Comparison of ENCODE assay signal across 26 mouse cellular contexts in genomic region chr4:155738262-155738661, GRCm38 (mm10). TPM values are rescaled to one million over a fixed set of nuclear protein-coding genes. Genes with fewer than 3 reads are reported as not detected.
DNase-seq lines count a peak whose midpoint lies in the region; ATAC-seq and TF ChIP-seq lines count a peak whose summit lies in the region.
"Had no signal": no experiment of that assay in that cellular context is flagged by ENCODE, and none has a peak within 500 bp of the region (broad histone marks: within the 10 kb centered on the region; RNA-seq: fewer than 3 reads in every experiment).

No protein-coding gene starts in this region.

- no peak overlapping the region for H3K4me3 ChIP-seq in cerebellum, adult 2 months (replicated peaks; ENCODE audit: insufficient read depth, low read depth, low read length)
- no peak overlapping the region for H3K4me3 ChIP-seq in hindbrain, embryonic 13.5 days
- no peak overlapping the region for H3K4me3 ChIP-seq in hindbrain, embryonic 14.5 days (replicated peaks; ENCODE audit: low read length)
- no peak overlapping the region for H3K4me3 ChIP-seq in liver, embryonic 13.5 days (replicated peaks)
- H3K4me3 ChIP-seq in liver, embryonic 11.5 days (ENCODE audit: low read depth, low read length) = no peak overlapping the region
- H3K4me3 ChIP-seq: embryonic facial prominence, embryonic 12.5 days; heart, embryonic 10.5 days; heart, embryonic 15.5 days; lung, embryonic 15.5 days; myocyte; neural tube, embryonic 12.5 days had no signal

- no peaks in the 10 kb centered on the region for H3K9me3 ChIP-seq in hindbrain, embryonic 13.5 days
- H3K9me3 ChIP-seq in hindbrain, embryonic 14.5 days (ENCODE audit: control insufficient read depth, low read length) = no peaks in the 10 kb centered on the region
- no peaks in the 10 kb centered on the region for H3K9me3 ChIP-seq in liver, embryonic 13.5 days (replicated peaks)
- H3K9me3 ChIP-seq in liver, embryonic 11.5 days (ENCODE audit: control insufficient read depth, low read length) = no peaks in the 10 kb centered on the region
- H3K9me3 ChIP-seq: embryonic facial prominence, embryonic 12.5 days; heart, embryonic 10.5 days; heart, embryonic 15.5 days; lung, embryonic 15.5 days; neural tube, embryonic 12.5 days had no signal

- ATAC-seq in hindbrain, embryonic 13.5 days (ENCODE audit: low FRiP score) = no peak
- no peak for ATAC-seq in hindbrain, embryonic 14.5 days (ENCODE audit: low FRiP score)
- ATAC-seq in liver, embryonic 13.5 days (ENCODE audit: low read depth) = no peak
- no peak for ATAC-seq in liver, embryonic 11.5 days (replicated peaks; ENCODE audit: low FRiP score)
- ATAC-seq: forebrain, embryonic 16.5 days; intestine, embryonic 16.5 days had no signal

- TF ChIP-seq CTCF in cerebellum, adult 2 months (IDR thresholded peaks at IDR 0.05; ENCODE audit: borderline replicate concordance, insufficient read depth, low read depth, low read length) = no peak

- H3K9ac ChIP-seq in hindbrain, embryonic 13.5 days = 0 out of 2 replicates have a peak overlapping the region, but pooled peaks have one; percentile 24
- H3K9ac ChIP-seq in hindbrain, embryonic 14.5 days = no peak overlapping the region
- H3K9ac ChIP-seq in liver, embryonic 13.5 days = no peak overlapping the region
- no peak overlapping the region for H3K9ac ChIP-seq in liver, embryonic 11.5 days (ENCODE audit: low read depth, low read length)
- H3K9ac ChIP-seq: embryonic facial prominence, embryonic 12.5 days; heart, embryonic 15.5 days; lung, embryonic 15.5 days; neural tube, embryonic 12.5 days had no signal

- no peak for TF ChIP-seq POLR2A in cerebellum, adult 2 months (IDR thresholded peaks at IDR 0.05; ENCODE audit: borderline replicate concordance, insufficient read depth, low read length)

- DNase-seq in cerebellum, adult 2 months = no peak
- DNase-seq in cerebellum, adult 11-12 months = no peak
- DNase-seq in hindbrain, embryonic 14.5 days (ENCODE audit: low spot score) = no peak
- DNase-seq in liver, embryonic 13.5 days = no peak
- DNase-seq in liver, embryonic 11.5 days (ENCODE audit: low spot score) = no peak
- DNase-seq in right cerebral cortex, postnatal 36 days (ENCODE audit: low spot score in 2 of 2) = peak; percentile 54 to 77
- no peak for DNase-seq in MN1 (ENCODE audit: low spot score)
- DNase-seq: adrenal gland, postnatal 10 days; cerebellum, adult 18-20 months; gastrocnemius, postnatal 10 days; kidney, adult 8-10 months; kidney, postnatal 14 days; layer of hippocampus, adult 9-11 months; liver; thymus, postnatal 4 days had no signal

- no peak overlapping the region for H3K4me2 ChIP-seq in hindbrain, embryonic 13.5 days
- H3K4me2 ChIP-seq in hindbrain, embryonic 14.5 days (replicated peaks) = no peak overlapping the region
- H3K4me2 ChIP-seq in liver, embryonic 13.5 days = no peak overlapping the region
- no peak overlapping the region for H3K4me2 ChIP-seq in liver, embryonic 11.5 days
- H3K4me2 ChIP-seq: embryonic facial prominence, embryonic 12.5 days; heart, embryonic 15.5 days; lung, embryonic 15.5 days; midbrain, embryonic 11.5 days; neural tube, embryonic 12.5 days had no signal

- no peaks in the 10 kb centered on the region for H3K27me3 ChIP-seq in cerebellum, adult 2 months (ENCODE audit: control insufficient read depth, insufficient read depth, low read length)
- no peaks in the 10 kb centered on the region for H3K27me3 ChIP-seq in hindbrain, embryonic 13.5 days
- no peaks in the 10 kb centered on the region for H3K27me3 ChIP-seq in hindbrain, embryonic 14.5 days (ENCODE audit: control insufficient read depth, insufficient read depth, low read length)
- no peaks in the 10 kb centered on the region for H3K27me3 ChIP-seq in liver, embryonic 13.5 days
- no peaks in the 10 kb centered on the region for H3K27me3 ChIP-seq in liver, embryonic 11.5 days (replicated peaks; ENCODE audit: control insufficient read depth, insufficient read depth, low read length)
- H3K27me3 ChIP-seq: CH12.LX; embryonic facial prominence, embryonic 12.5 days; heart, embryonic 15.5 days; lung, embryonic 15.5 days; neural tube, embryonic 12.5 days had no signal

- H3K4me1 ChIP-seq in cerebellum, adult 2 months (ENCODE audit: control insufficient read depth, insufficient read depth, low read length) = peaks cover 55% of the 10 kb centered on the region
- peaks cover 39% of the 10 kb centered on the region for H3K4me1 ChIP-seq in hindbrain, embryonic 13.5 days (replicated peaks)
- peaks cover 24% of the 10 kb centered on the region for H3K4me1 ChIP-seq in hindbrain, embryonic 14.5 days (replicated peaks; ENCODE audit: control insufficient read depth, insufficient read depth, low read length)
- peaks cover 28% of the 10 kb centered on the region for H3K4me1 ChIP-seq in liver, embryonic 13.5 days (replicated peaks)
- H3K4me1 ChIP-seq in liver, embryonic 11.5 days (replicated peaks; ENCODE audit: control insufficient read depth, insufficient read depth, low read length) = peaks cover 16% of the 10 kb centered on the region

- peak overlapping the region; percentile 32 for H3K27ac ChIP-seq in cerebellum, adult 2 months (ENCODE audit: insufficient read depth, low read length)
- no peak overlapping the region for H3K27ac ChIP-seq in hindbrain, embryonic 13.5 days
- no peak overlapping the region for H3K27ac ChIP-seq in hindbrain, embryonic 14.5 days
- H3K27ac ChIP-seq in liver, embryonic 13.5 days = peak overlapping the region; percentile 25; the same call in 1 of the 2 replicates
- no peak overlapping the region for H3K27ac ChIP-seq in liver, embryonic 11.5 days (ENCODE audit: low read depth, low read length)
- H3K27ac ChIP-seq: embryonic facial prominence, embryonic 12.5 days; heart, embryonic 10.5 days; heart, embryonic 15.5 days; lung, embryonic 15.5 days; neural tube, embryonic 12.5 days had no signal

- H3K36me3 ChIP-seq in hindbrain, embryonic 13.5 days = peaks cover 63% of the 10 kb centered on the region
- peaks cover 64% of the 10 kb centered on the region for H3K36me3 ChIP-seq in hindbrain, embryonic 14.5 days (replicated peaks; ENCODE audit: control insufficient read depth, insufficient read depth)
- peaks cover 41% of the 10 kb centered on the region for H3K36me3 ChIP-seq in liver, embryonic 13.5 days
- H3K36me3 ChIP-seq in liver, embryonic 11.5 days (ENCODE audit: control insufficient read depth, insufficient read depth, low read length) = peaks cover 25% of the 10 kb centered on the region

- 13% methylated on average over 8 of the region's 8 CpGs for WGBS in cerebellum, adult 2 months
- 72% methylated on average over 8 of the region's 8 CpGs for WGBS in hindbrain, embryonic 13.5 days
- WGBS in hindbrain, embryonic 14.5 days = 72% methylated on average over 8 of the region's 8 CpGs
- 49% methylated on average over 8 of the region's 8 CpGs for WGBS in liver, embryonic 13.5 days (ENCODE audit: insufficient replicate concordance)
- WGBS in liver, embryonic 11.5 days = 64% methylated on average over 8 of the region's 8 CpGs

RNA-seq across cellular contexts. Expression of gene Tmem240, which starts 3.7 kb away (rescaled TPM):
- 123 and 133 TPM in 2 replicates for polyA plus RNA-seq in cerebellum, adult 2 months (2012; rRNA removed)
- 11.6 and 12.0 TPM in 2 replicates for polyA plus RNA-seq in hindbrain, embryonic 13.5 days (2015; fragmentation: Nextera tagmentation; extraction: Ambion mirVana)
- polyA plus RNA-seq in hindbrain, embryonic 14.5 days (2014; fragmentation: Nextera tagmentation; extraction: Ambion mirVana) = 8.8 and 9.3 TPM in 2 replicates
- polyA plus RNA-seq in liver, embryonic 13.5 days (2015; fragmentation: Nextera tagmentation; extraction: Ambion mirVana) = 0.07 and 0.18 TPM in 2 replicates
- 0.69 and 0.70 TPM in 2 replicates for polyA plus RNA-seq in liver, embryonic 11.5 days (2014; fragmentation: Nextera tagmentation; extraction: Ambion mirVana)

RNA-seq across cellular contexts. Expression of gene Atad3a, which starts 22.6 kb away (rescaled TPM):
- polyA plus RNA-seq in cerebellum, adult 2 months (2012; rRNA removed) = 114 and 123 TPM in 2 replicates
- polyA plus RNA-seq in hindbrain, embryonic 13.5 days (2015; fragmentation: Nextera tagmentation; extraction: Ambion mirVana) = 78.1 and 82.3 TPM in 2 replicates
- 73.0 and 82.2 TPM in 2 replicates for polyA plus RNA-seq in hindbrain, embryonic 14.5 days (2014; fragmentation: Nextera tagmentation; extraction: Ambion mirVana)
- polyA plus RNA-seq in liver, embryonic 13.5 days (2015; fragmentation: Nextera tagmentation; extraction: Ambion mirVana) = 73.2 and 75.6 TPM in 2 replicates
- 156 and 161 TPM in 2 replicates for polyA plus RNA-seq in liver, embryonic 11.5 days (2014; fragmentation: Nextera tagmentation; extraction: Ambion mirVana)

RNA-seq across cellular contexts. Expression of gene Ssu72, which starts 33.7 kb away (rescaled TPM):
- polyA plus RNA-seq in cerebellum, adult 2 months (2012; rRNA removed) = 141 and 152 TPM in 2 replicates
- polyA plus RNA-seq in hindbrain, embryonic 13.5 days (2015; fragmentation: Nextera tagmentation; extraction: Ambion mirVana) = 171 and 177 TPM in 2 replicates
- polyA plus RNA-seq in hindbrain, embryonic 14.5 days (2014; fragmentation: Nextera tagmentation; extraction: Ambion mirVana) = 164 and 169 TPM in 2 replicates
- polyA plus RNA-seq in liver, embryonic 13.5 days (2015; fragmentation: Nextera tagmentation; extraction: Ambion mirVana) = 77.7 TPM in 2 replicates
- 122 and 125 TPM in 2 replicates for polyA plus RNA-seq in liver, embryonic 11.5 days (2014; fragmentation: Nextera tagmentation; extraction: Ambion mirVana)

RNA-seq across cellular contexts. Expression of gene Vwa1, which starts 36.2 kb away (rescaled TPM):
- 33.8 and 35.4 TPM in 2 replicates for polyA plus RNA-seq in cerebellum, adult 2 months (2012; rRNA removed)
- polyA plus RNA-seq in hindbrain, embryonic 13.5 days (2015; fragmentation: Nextera tagmentation; extraction: Ambion mirVana) = 23.2 and 24.4 TPM in 2 replicates
- 24.7 and 27.6 TPM in 2 replicates for polyA plus RNA-seq in hindbrain, embryonic 14.5 days (2014; fragmentation: Nextera tagmentation; extraction: Ambion mirVana)
- polyA plus RNA-seq in liver, embryonic 13.5 days (2015; fragmentation: Nextera tagmentation; extraction: Ambion mirVana) = 0.43 and 0.45 TPM in 2 replicates
- polyA plus RNA-seq in liver, embryonic 11.5 days (2014; fragmentation: Nextera tagmentation; extraction: Ambion mirVana) = 1.2 and 1.3 TPM in 2 replicates

RNA-seq across cellular contexts. Expression of gene Fndc10, which starts 44.1 kb away (rescaled TPM):
- 112 and 114 TPM in 2 replicates for polyA plus RNA-seq in cerebellum, adult 2 months (2012; rRNA removed)
- 7.5 and 7.9 TPM in 2 replicates for polyA plus RNA-seq in hindbrain, embryonic 13.5 days (2015; fragmentation: Nextera tagmentation; extraction: Ambion mirVana)
- polyA plus RNA-seq in hindbrain, embryonic 14.5 days (2014; fragmentation: Nextera tagmentation; extraction: Ambion mirVana) = 9.0 and 10.3 TPM in 2 replicates
- polyA plus RNA-seq in liver, embryonic 13.5 days (2015; fragmentation: Nextera tagmentation; extraction: Ambion mirVana) = 0.39 and 0.49 TPM in 2 replicates
- 0.86 and 1.4 TPM in 2 replicates for polyA plus RNA-seq in liver, embryonic 11.5 days (2014; fragmentation: Nextera tagmentation; extraction: Ambion mirVana)

Comparison
In these comparisons a context has a peak if more than half of its experiments do, and no peak if none do; other contexts are left out.
1. H3K27ac ChIP-seq: peak in cerebellum, adult 2 months (single experiment) and liver, embryonic 13.5 days (single experiment); none in hindbrain, embryonic 13.5 days (single experiment), hindbrain, embryonic 14.5 days (single experiment) and liver, embryonic 11.5 days (single experiment).
2. DNase-seq: peak in right cerebral cortex, postnatal 36 days (2 of 2); none in cerebellum, adult 2 months (0 of 2), cerebellum, adult 11-12 months (single experiment), hindbrain, embryonic 14.5 days (single experiment), liver, embryonic 13.5 days (single experiment), liver, embryonic 11.5 days (single experiment) and MN1 (single experiment).